Mouse (Mus musculus) kidney, embryonic 15.5 days (tissue): ENCODE measurements around the gene Ndufb5. TPM values are rescaled to one million over a fixed set of nuclear protein-coding genes. Genes with fewer than 3 reads are reported as not detected.
"Not testable (repeated sequence)": the region's sequence is repeated elsewhere in the genome, so short reads cannot be mapped to it uniquely, and the experiment has no call there.

Source experiments
- ATAC-seq: fragments of 200-750 bp; cut with Nextera tagmentation; replicated peaks from 2 replicates; pipeline ENCODE4 v1.8.0; 2017; ENCODE audit warnings: moderate TSS enrichment; ENCODE audit not compliant: low FRiP score
- H3K27ac ChIP-seq: fragments of 300-500 bp; sonication (generic); 2 replicates; pipeline ENCODE4 v1.5.1; 2015; ENCODE audit warnings: mild to moderate bottlenecking, inconsistent platforms
- H3K27me3 ChIP-seq: fragments of 300-500 bp; sonication (generic); 2 replicates; pipeline ENCODE4 v1.6.1; 2015; ENCODE audit warnings: inconsistent platforms
- H3K36me3 ChIP-seq: fragments of 300-500 bp; sonication (generic); 2 replicates; pipeline ENCODE4 v1.6.1; 2015; ENCODE audit warnings: inconsistent platforms
- H3K4me1 ChIP-seq: fragments of 300-500 bp; sonication (generic); 2 replicates; pipeline ENCODE4 v1.6.1; 2015; ENCODE audit warnings: inconsistent platforms
- H3K4me2 ChIP-seq: fragments of 300-500 bp; sonication (generic); 2 replicates; pipeline ENCODE4 v1.6.1; 2015; ENCODE audit warnings: moderate library complexity, mild to moderate bottlenecking, inconsistent platforms
- H3K4me3 ChIP-seq: fragments of 300-500 bp; sonication (generic); replicated peaks from 2 replicates; pipeline ENCODE4 v1.5.1; 2015; ENCODE audit warnings: mild to moderate bottlenecking, inconsistent platforms
- H3K9ac ChIP-seq: fragments of 300-500 bp; sonication (generic); 2 replicates; pipeline ENCODE4 v1.6.1; 2015; ENCODE audit warnings: mild to moderate bottlenecking, inconsistent platforms
- H3K9me3 ChIP-seq: fragments of 300-500 bp; sonication (generic); replicated peaks from 2 replicates; pipeline ENCODE4 v1.6.1; 2016; ENCODE audit warnings: inconsistent platforms
- WGBS: fragments of 180-500 bp; shearing (Covaris S2); methylation state at CpG from one replicate; pipeline ENCODE4 v1.1.7; 2015; ENCODE audit warnings: mixed read lengths; 5-methylcytosine and 5-hydroxymethylcytosine counted together
- polyA plus RNA-seq: library from polyadenylated mRNA; unstranded; fragments of >200 nt; fragmentation: Nextera tagmentation; extraction: Ambion mirVana; gene quantifications from 2 replicates; pipeline ENCODE4 v1.2.1, GENCODE M21; 2015

Gene Ndufb5
- polyA plus RNA-seq = 325 and 379 TPM in 2 replicates

- peaks cover 23% of the 10 kb centered on the region for H3K4me1 ChIP-seq
- peaks cover 50% of the 10 kb centered on the region for H3K36me3 ChIP-seq
- peak within 1 kb of the TSS; percentile 91 for H3K27ac ChIP-seq
- H3K27me3 ChIP-seq = no peaks in the 10 kb centered on the region
- H3K4me2 ChIP-seq = peak within 1 kb of the TSS; percentile 73
- peak within 1 kb of the TSS; percentile 82 for H3K4me3 ChIP-seq
- peak; percentile 98 for ATAC-seq
- WGBS = under 1% methylated on average over 62 of the region's 62 CpGs
- H3K9ac ChIP-seq = peak within 1 kb of the TSS; percentile 79
- no peaks in the 10 kb centered on the region for H3K9me3 ChIP-seq
These were observed at the start of gene Ndufb5 for GRCm38 (mm10) chr3:32736244-32737171. Ndufb5 (plus strand) TSS chr3:32736990.

- ATAC-seq = no peak
- H3K36me3 ChIP-seq = no peaks in the 10 kb centered on the region
- H3K4me2 ChIP-seq = no peak overlapping the region
- no peaks in the 10 kb centered on the region for H3K9me3 ChIP-seq
- no peak overlapping the region for H3K27ac ChIP-seq
- H3K27me3 ChIP-seq = no peaks in the 10 kb centered on the region
- no peak overlapping the region for H3K4me3 ChIP-seq
- WGBS = 37% methylated on average over 4 of the region's 4 CpGs
- no peak overlapping the region for H3K9ac ChIP-seq
- H3K4me1 ChIP-seq = no peaks in the 10 kb centered on the region
These were observed 49.6 kb upstream of the Ndufb5 start for GRCm38 (mm10) chr3:32687156-32687555.

GRCm38 (mm10) chr3:32689567-32689999 lies 47.2 kb upstream of the Ndufb5 start:
- 86% methylated on average over 9 of the region's 9 CpGs for WGBS
- Histone ChIP-seq H3K4me3 (no peak overlapping the region), H3K9me3 (no peaks in the 10 kb centered on the region), H3K4me2 (no peak overlapping the region), H3K36me3 (no peaks in the 10 kb centered on the region), H3K27ac (no peak overlapping the region), H3K9ac (no peak overlapping the region), H3K27me3 (no peaks in the 10 kb centered on the region), H3K4me1 (no peaks in the 10 kb centered on the region)
- no peak for ATAC-seq

DNA sequence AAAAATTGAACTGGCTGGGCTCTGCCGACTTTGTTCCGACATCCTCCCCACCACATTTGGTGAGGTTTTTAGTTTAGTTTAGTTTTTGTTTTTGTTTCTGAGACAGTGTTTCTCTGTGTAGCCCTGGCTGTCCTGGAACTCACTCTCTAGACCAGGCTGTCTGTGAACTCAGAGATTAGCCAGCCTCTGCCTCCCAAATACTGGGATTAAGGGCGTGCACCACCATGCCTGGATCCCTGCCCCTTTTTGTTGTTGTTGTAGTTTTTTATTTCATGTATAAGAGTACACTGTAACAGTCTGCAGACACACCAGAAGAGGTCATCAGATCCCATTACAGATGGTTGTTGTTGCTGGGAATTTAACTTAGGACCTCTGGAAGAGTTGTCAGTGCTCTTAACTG lies 46.8 kb upstream of the Ndufb5 start:
- Histone ChIP-seq H3K9ac (no peak overlapping the region), H3K4me3 (no peak overlapping the region), H3K36me3 (no peaks in the 10 kb centered on the region), H3K27ac (no peak overlapping the region), H3K27me3 (no peaks in the 10 kb centered on the region), H3K9me3 (no peaks in the 10 kb centered on the region), H3K4me1 (no peaks in the 10 kb centered on the region), H3K4me2 (no peak overlapping the region)
- no peak for ATAC-seq
- 88% methylated on average over 3 of the region's 3 CpGs for WGBS

GRCm38 (mm10) chr3:32690901-32691300 lies 45.9 kb upstream of the Ndufb5 start:
- H3K36me3 ChIP-seq = no peaks in the 10 kb centered on the region

GRCm38 (mm10) chr3:32691841-32692240 lies 44.9 kb upstream of the Ndufb5 start:
- H3K4me2 ChIP-seq = no peak overlapping the region
- 79% methylated on average over 5 of the region's 5 CpGs for WGBS
- ATAC-seq = no peak

More at GRCm38 (mm10) chr3:32690901-32691300, 45.9 kb upstream of the Ndufb5 start:
- Histone ChIP-seq H3K4me3 (no peak overlapping the region), H3K4me1 (no peaks in the 10 kb centered on the region), H3K9ac (no peak overlapping the region), H3K27me3 (no peaks in the 10 kb centered on the region), H3K9me3 (no peaks in the 10 kb centered on the region), H3K4me2 (no peak overlapping the region), H3K27ac (no peak overlapping the region)
- WGBS = 62% methylated on average over 1 of the region's 1 CpGs
- ATAC-seq = no peak

DNA sequence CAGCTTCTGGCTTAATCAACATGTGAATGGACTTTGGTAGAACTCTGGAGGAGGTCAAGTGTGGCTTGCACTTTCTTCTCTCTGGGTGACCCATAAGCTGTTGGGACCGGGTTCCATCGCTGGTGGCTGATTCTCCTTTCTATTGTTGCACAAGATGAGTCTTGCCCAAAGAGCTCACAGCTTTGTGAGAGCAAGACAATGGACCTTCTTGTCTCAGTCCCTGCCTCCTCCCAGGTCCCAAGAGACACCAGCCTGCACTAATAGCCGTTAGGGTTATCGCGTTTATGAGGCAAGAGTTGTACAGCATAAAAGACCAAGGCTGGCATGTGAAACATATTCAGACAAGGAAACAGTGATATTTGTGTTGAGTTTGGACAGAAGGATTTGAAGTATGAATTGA lies 42.6 kb upstream of the Ndufb5 start:
- no peak overlapping the region for H3K4me3 ChIP-seq
- no peaks in the 10 kb centered on the region for H3K36me3 ChIP-seq
- H3K9ac ChIP-seq = no peak overlapping the region
- no peaks in the 10 kb centered on the region for H3K4me1 ChIP-seq
- no peaks in the 10 kb centered on the region for H3K9me3 ChIP-seq
- no peak for ATAC-seq
- no peak overlapping the region for H3K27ac ChIP-seq
- H3K27me3 ChIP-seq = no peaks in the 10 kb centered on the region
- no peak overlapping the region for H3K4me2 ChIP-seq
- WGBS = 68% methylated on average over 5 of the region's 5 CpGs

More at GRCm38 (mm10) chr3:32691841-32692240, 44.9 kb upstream of the Ndufb5 start:
- H3K4me1 ChIP-seq = no peaks in the 10 kb centered on the region
- no peak overlapping the region for H3K9ac ChIP-seq
- no peaks in the 10 kb centered on the region for H3K9me3 ChIP-seq
- no peak overlapping the region for H3K27ac ChIP-seq
- H3K27me3 ChIP-seq = no peaks in the 10 kb centered on the region
- H3K4me3 ChIP-seq = no peak overlapping the region
- H3K36me3 ChIP-seq = no peaks in the 10 kb centered on the region

DNA sequence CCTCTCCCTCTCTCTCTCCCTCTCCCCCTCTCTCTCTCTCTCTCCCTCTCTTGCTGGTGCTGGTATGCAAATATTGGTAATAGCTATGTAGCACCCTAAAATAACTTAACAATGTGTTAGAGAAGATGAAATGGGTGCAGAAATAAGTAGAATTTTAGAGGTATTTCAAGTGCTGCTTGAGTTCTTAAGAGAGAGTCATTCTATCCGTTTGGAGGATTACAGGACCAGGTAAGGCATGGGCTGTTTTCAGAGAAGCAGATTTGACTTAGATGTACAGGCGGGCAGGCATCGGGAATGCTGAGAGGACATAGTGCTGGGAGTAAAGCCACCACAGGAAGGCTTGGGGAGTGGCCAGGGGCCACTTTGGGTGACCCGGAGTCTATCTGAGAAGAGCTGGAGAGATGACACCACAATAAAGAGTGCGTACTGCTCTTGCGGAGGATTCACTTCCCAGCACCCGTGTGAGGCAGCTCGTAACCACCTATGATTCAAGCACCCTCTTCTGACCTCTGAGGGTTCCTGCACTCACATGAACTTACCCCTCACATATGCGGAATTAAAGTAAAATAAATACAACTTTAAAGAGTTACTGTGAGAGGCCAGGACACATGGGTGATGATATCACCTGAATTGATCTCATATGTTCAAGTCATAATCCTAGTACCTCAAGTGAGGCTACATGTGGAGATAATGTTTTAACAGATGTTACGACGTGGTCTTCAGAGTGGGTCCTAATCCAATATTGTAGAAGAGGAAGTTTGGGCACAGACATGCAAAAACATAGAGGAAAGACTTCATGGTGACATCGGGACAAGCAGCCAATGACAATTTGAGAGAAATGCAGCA lies 41.8 kb upstream of the Ndufb5 start:
- Histone ChIP-seq H3K27me3 (no peaks in the 10 kb centered on the region), H3K9me3 (no peaks in the 10 kb centered on the region), H3K4me1 (no peaks in the 10 kb centered on the region), H3K9ac (no peak overlapping the region), H3K4me3 (no peak overlapping the region), H3K27ac (no peak overlapping the region), H3K36me3 (no peaks in the 10 kb centered on the region), H3K4me2 (no peak overlapping the region)
- ATAC-seq = no peak
- 61% methylated on average over 12 of the region's 12 CpGs for WGBS

- H3K4me1 ChIP-seq = no peaks in the 10 kb centered on the region
- no peaks in the 10 kb centered on the region for H3K27me3 ChIP-seq
- H3K4me3 ChIP-seq = no peak overlapping the region
- no peak overlapping the region for H3K4me2 ChIP-seq
- no peaks in the 10 kb centered on the region for H3K9me3 ChIP-seq
- H3K36me3 ChIP-seq = no peaks in the 10 kb centered on the region
- ATAC-seq = no peak
- WGBS = 85% methylated on average over 4 of the region's 4 CpGs
- H3K9ac ChIP-seq = no peak overlapping the region
- H3K27ac ChIP-seq = no peak overlapping the region
These were observed 41.2 kb upstream of the Ndufb5 start for GRCm38 (mm10) chr3:32695583-32695980.

DNA sequence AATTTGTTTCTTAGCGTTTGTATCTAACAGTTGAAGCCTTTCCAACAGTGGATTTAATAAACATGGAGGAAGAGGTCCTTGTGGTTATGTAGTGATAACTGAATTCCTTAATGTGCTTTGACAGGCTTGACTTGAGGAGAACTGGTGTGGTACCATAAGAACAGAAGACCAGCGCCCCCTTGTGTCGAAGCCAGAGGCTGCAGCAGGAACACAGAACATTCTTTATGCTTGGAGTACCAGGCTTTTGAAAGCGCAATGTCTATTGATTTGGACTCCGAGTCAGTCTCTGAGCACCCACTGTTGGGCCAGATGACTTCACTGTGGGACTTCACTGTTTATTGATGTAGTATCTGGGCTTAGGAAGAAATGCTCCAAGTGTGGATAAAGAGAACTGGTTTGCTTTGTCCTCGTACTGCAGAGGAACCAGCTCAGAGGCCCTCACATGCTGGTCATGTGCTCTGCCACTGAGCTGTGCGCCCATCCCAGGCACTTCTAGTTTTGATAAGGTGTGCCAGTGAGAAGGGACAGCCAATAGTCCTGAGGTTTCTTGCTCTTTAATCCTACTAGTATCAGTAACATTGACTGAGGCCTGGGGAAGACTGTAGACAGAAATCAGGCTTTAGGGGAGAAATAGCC lies 38.4 kb upstream of the Ndufb5 start:
- H3K27me3 ChIP-seq = no peaks in the 10 kb centered on the region
- no peaks in the 10 kb centered on the region for H3K36me3 ChIP-seq
- no peak overlapping the region for H3K27ac ChIP-seq
- no peak overlapping the region for H3K4me2 ChIP-seq
- no peak for ATAC-seq
- no peaks in the 10 kb centered on the region for H3K9me3 ChIP-seq
- no peaks in the 10 kb centered on the region for H3K4me1 ChIP-seq
- WGBS = 36% methylated on average over 7 of the region's 7 CpGs
- H3K9ac ChIP-seq = no peak overlapping the region
- H3K4me3 ChIP-seq = no peak overlapping the region

DNA sequence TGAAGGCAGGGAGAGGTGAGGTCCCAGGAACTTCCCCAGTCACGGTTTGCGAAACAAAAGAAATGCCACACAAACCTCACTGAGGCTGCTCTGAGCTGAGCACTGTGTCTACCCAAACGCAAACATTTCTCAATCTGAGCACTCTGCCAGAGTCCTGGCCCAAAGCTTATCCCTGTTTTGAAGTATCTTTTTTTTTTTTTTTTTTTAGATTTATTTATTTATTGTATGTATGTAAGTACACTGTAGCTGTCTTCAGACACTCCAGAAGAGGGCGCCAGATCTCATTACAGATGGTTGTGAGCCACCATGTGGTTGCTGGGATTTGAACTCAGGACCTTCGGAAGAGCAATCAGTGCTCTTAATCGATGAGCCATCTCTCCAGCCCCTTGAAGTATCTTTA lies 32.8 kb upstream of the Ndufb5 start:
- H3K4me1 ChIP-seq, H3K36me3 ChIP-seq, H3K4me3 ChIP-seq, H3K9ac ChIP-seq, H3K27ac ChIP-seq, ATAC-seq, H3K27me3 ChIP-seq, H3K4me2 ChIP-seq, H3K9me3 ChIP-seq: not testable (repeated sequence)
- 92% methylated on average over 6 of the region's 6 CpGs for WGBS

- H3K27me3 ChIP-seq, H3K4me1 ChIP-seq, H3K9ac ChIP-seq, ATAC-seq, H3K4me3 ChIP-seq, H3K27ac ChIP-seq, H3K36me3 ChIP-seq, H3K4me2 ChIP-seq, H3K9me3 ChIP-seq: not testable (repeated sequence)
- WGBS = 91% methylated on average over 10 of the region's 10 CpGs
These were observed 32.2 kb upstream of the Ndufb5 start for GRCm38 (mm10) chr3:32704632-32705031.
